Mouse (Mus musculus): ENCODE data around the gene Anxa7. TPM values are rescaled to one million over a fixed set of nuclear protein-coding genes. Genes with fewer than 3 reads are reported as not detected.

The Anxa7 gene
- polyA plus RNA-seq, 1 experiment from 2014 or later: 30.0 TPM

GRCm38 (mm10) chr14:20452929-20453328 lies 27.0 kb downstream of the Anxa7 start:
- no peak overlapping the region for H3K27ac ChIP-seq (replicated peaks; ENCODE audit: low read depth, low read length)
- WGBS: 89% methylated on average over 5 of the region's 5 CpGs
- no peak overlapping the region for H3K9ac ChIP-seq (replicated peaks; ENCODE audit: low read length)
- H3K4me2 ChIP-seq (ENCODE audit: low read depth, low read length): no peak overlapping the region
- no peaks in the 10 kb centered on the region for H3K36me3 ChIP-seq (replicated peaks; ENCODE audit: control insufficient read depth, insufficient read depth, low read depth, low read length)
- no peak overlapping the region for H3K4me3 ChIP-seq (ENCODE audit: low read depth, low read length)
- no peaks in the 10 kb centered on the region for H3K4me1 ChIP-seq (ENCODE audit: control insufficient read depth, insufficient read depth, low read length)
- ATAC-seq (replicated peaks; ENCODE audit: insufficient number of reproducible peaks, low FRiP score, low TSS enrichment, low read depth) (no peak), DNase-seq (ENCODE audit: low spot score) (no peak)
- no peaks in the 10 kb centered on the region for H3K9me3 ChIP-seq (replicated peaks; ENCODE audit: control insufficient read depth, low read length)
- H3K27me3 ChIP-seq (ENCODE audit: control insufficient read depth, insufficient read depth, low read length): no peaks in the 10 kb centered on the region

GRCm38 (mm10) chr14:20451765-20452331 lies 28.1 kb downstream of the Anxa7 start, which contains the start of gene Cfap70:
TSS of gene Cfap70 (minus strand) at chr14:20452226.
- DNase-seq (ENCODE audit: low spot score) (peak; percentile 82), ATAC-seq (replicated peaks; ENCODE audit: insufficient number of reproducible peaks, low FRiP score, low TSS enrichment, low read depth) (no peak)
- Histone ChIP-seq H3K4me2 (ENCODE audit: low read depth, low read length) (peak within 1 kb of the TSS; percentile 59), H3K27ac (replicated peaks; ENCODE audit: low read depth, low read length) (no peak within 1 kb of the TSS), H3K4me3 (ENCODE audit: low read depth, low read length) (peak within 1 kb of the TSS; percentile 29), H3K36me3 (replicated peaks; ENCODE audit: control insufficient read depth, insufficient read depth, low read depth, low read length) (no peaks in the 10 kb centered on the region), H3K4me1 (ENCODE audit: control insufficient read depth, insufficient read depth, low read length) (no peaks in the 10 kb centered on the region), H3K9ac (replicated peaks; ENCODE audit: low read length) (peak within 1 kb of the TSS; percentile 33), H3K9me3 (replicated peaks; ENCODE audit: control insufficient read depth, low read length) (no peaks in the 10 kb centered on the region), H3K27me3 (ENCODE audit: control insufficient read depth, insufficient read depth, low read length) (no peaks in the 10 kb centered on the region)
- 3% methylated on average over 15 of the region's 15 CpGs for WGBS

DNA sequence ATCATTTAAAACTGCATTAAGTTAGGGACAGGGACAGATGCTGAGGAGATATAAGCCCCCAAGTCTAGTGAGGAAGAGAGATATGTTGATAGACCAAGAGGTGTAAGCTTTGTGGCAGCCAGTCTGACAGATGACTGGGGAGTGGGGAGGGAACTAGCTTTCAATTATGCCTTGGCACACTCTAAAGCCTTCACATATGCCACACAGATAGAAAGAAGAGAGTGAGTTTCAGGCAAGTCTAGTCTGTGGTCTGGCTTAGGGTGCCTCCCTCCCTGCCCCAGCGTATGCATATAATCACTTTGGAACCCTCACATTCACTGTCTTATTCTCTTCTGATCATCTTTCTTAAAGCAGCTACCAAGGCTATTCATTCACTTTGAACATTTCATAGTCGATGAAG lies 28.6 kb downstream of the Anxa7 start:
- no peaks in the 10 kb centered on the region for H3K4me1 ChIP-seq (ENCODE audit: control insufficient read depth, insufficient read depth, low read length)
- H3K36me3 ChIP-seq (replicated peaks; ENCODE audit: control insufficient read depth, insufficient read depth, low read depth, low read length): no peaks in the 10 kb centered on the region
- no peak for ATAC-seq (replicated peaks; ENCODE audit: insufficient number of reproducible peaks, low FRiP score, low TSS enrichment, low read depth)
- H3K9ac ChIP-seq (replicated peaks; ENCODE audit: low read length): peak overlapping the region; percentile 33; the same call in 1 of the 2 replicates
- 10% methylated on average over 2 of the region's 2 CpGs for WGBS
- H3K4me2 ChIP-seq (ENCODE audit: low read depth, low read length): peak overlapping the region; percentile 59
- no peak for DNase-seq (ENCODE audit: low spot score)
- H3K4me3 ChIP-seq (ENCODE audit: low read depth, low read length): peak overlapping the region; percentile 29
- H3K9me3 ChIP-seq (replicated peaks; ENCODE audit: control insufficient read depth, low read length): no peaks in the 10 kb centered on the region
- no peaks in the 10 kb centered on the region for H3K27me3 ChIP-seq (ENCODE audit: control insufficient read depth, insufficient read depth, low read length)
- H3K27ac ChIP-seq (replicated peaks; ENCODE audit: low read depth, low read length): no peak overlapping the region

GRCm38 (mm10) chr14:20447209-20447608 lies 32.7 kb downstream of the Anxa7 start:
- Histone ChIP-seq H3K4me3 (ENCODE audit: low read depth, low read length) (no peak overlapping the region), H3K4me1 (ENCODE audit: control insufficient read depth, insufficient read depth, low read length) (no peaks in the 10 kb centered on the region), H3K9me3 (replicated peaks; ENCODE audit: control insufficient read depth, low read length) (no peaks in the 10 kb centered on the region), H3K9ac (replicated peaks; ENCODE audit: low read length) (no peak overlapping the region), H3K27ac (replicated peaks; ENCODE audit: low read depth, low read length) (no peak overlapping the region), H3K4me2 (ENCODE audit: low read depth, low read length) (no peak overlapping the region), H3K27me3 (ENCODE audit: control insufficient read depth, insufficient read depth, low read length) (no peaks in the 10 kb centered on the region), H3K36me3 (replicated peaks; ENCODE audit: control insufficient read depth, insufficient read depth, low read depth, low read length) (no peaks in the 10 kb centered on the region)
- DNase-seq (ENCODE audit: low spot score): no peak
- ATAC-seq (replicated peaks; ENCODE audit: insufficient number of reproducible peaks, low FRiP score, low TSS enrichment, low read depth): no peak
- WGBS: 66% methylated on average over 12 of the region's 12 CpGs

DNA sequence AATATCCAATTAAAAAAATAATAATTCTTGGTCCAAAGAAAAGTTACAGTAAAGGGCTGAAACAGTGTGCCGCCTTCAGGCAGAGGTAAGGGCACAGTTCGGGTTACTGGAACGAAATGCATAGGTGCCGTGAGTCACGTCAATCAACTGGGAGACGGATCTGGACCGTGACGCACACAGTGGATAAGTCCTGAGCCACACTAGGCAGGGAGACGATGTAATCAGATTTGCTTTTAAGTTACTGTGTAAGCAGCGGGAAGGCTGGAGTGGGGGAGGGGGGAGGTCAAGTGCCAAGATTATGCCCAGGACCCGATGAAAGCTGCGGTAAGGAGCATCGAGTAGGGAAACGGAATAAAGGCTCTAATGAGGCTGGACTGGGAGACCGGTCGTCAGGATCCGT lies 37.7 kb downstream of the Anxa7 start:
- H3K36me3 ChIP-seq (replicated peaks; ENCODE audit: control insufficient read depth, insufficient read depth, low read depth, low read length): no peaks in the 10 kb centered on the region

GRCm38 (mm10) chr14:20436976-20437375 lies 43.0 kb downstream of the Anxa7 start:
- Histone ChIP-seq H3K9me3 (replicated peaks; ENCODE audit: control insufficient read depth, low read length) (no peaks in the 10 kb centered on the region), H3K4me2 (ENCODE audit: low read depth, low read length) (no peak overlapping the region), H3K4me1 (ENCODE audit: control insufficient read depth, insufficient read depth, low read length) (no peaks in the 10 kb centered on the region), H3K9ac (replicated peaks; ENCODE audit: low read length) (no peak overlapping the region), H3K27me3 (ENCODE audit: control insufficient read depth, insufficient read depth, low read length) (no peaks in the 10 kb centered on the region), H3K4me3 (ENCODE audit: low read depth, low read length) (no peak overlapping the region), H3K27ac (replicated peaks; ENCODE audit: low read depth, low read length) (no peak overlapping the region), H3K36me3 (replicated peaks; ENCODE audit: control insufficient read depth, insufficient read depth, low read depth, low read length) (no peaks in the 10 kb centered on the region)
- ATAC-seq (replicated peaks; ENCODE audit: insufficient number of reproducible peaks, low FRiP score, low TSS enrichment, low read depth): no peak
- no peak for DNase-seq (ENCODE audit: low spot score)
- WGBS: 73% methylated on average over 6 of the region's 6 CpGs

More for the DNA sequence above, 37.7 kb downstream of the Anxa7 start:
- H3K27me3 ChIP-seq (ENCODE audit: control insufficient read depth, insufficient read depth, low read length): no peaks in the 10 kb centered on the region
- H3K4me1 ChIP-seq (ENCODE audit: control insufficient read depth, insufficient read depth, low read length): no peaks in the 10 kb centered on the region
- H3K27ac ChIP-seq (replicated peaks; ENCODE audit: low read depth, low read length): no peak overlapping the region
- H3K4me3 ChIP-seq (ENCODE audit: low read depth, low read length): no peak overlapping the region
- no peak for ATAC-seq (replicated peaks; ENCODE audit: insufficient number of reproducible peaks, low FRiP score, low TSS enrichment, low read depth)
- H3K9ac ChIP-seq (replicated peaks; ENCODE audit: low read length): no peak overlapping the region
- DNase-seq (ENCODE audit: low spot score): peak; percentile 7
- WGBS: 60% methylated on average over 17 of the region's 17 CpGs
- no peak overlapping the region for H3K4me2 ChIP-seq (ENCODE audit: low read depth, low read length)
- H3K9me3 ChIP-seq (replicated peaks; ENCODE audit: control insufficient read depth, low read length): no peaks in the 10 kb centered on the region

- Histone ChIP-seq H3K27ac (replicated peaks; ENCODE audit: low read depth, low read length) (no peak overlapping the region), H3K36me3 (replicated peaks; ENCODE audit: control insufficient read depth, insufficient read depth, low read depth, low read length) (no peaks in the 10 kb centered on the region), H3K9ac (replicated peaks; ENCODE audit: low read length) (no peak overlapping the region), H3K4me1 (ENCODE audit: control insufficient read depth, insufficient read depth, low read length) (no peaks in the 10 kb centered on the region), H3K4me3 (ENCODE audit: low read depth, low read length) (no peak overlapping the region), H3K4me2 (ENCODE audit: low read depth, low read length) (no peak overlapping the region), H3K9me3 (replicated peaks; ENCODE audit: control insufficient read depth, low read length) (no peaks in the 10 kb centered on the region), H3K27me3 (ENCODE audit: control insufficient read depth, insufficient read depth, low read length) (no peaks in the 10 kb centered on the region)
- ATAC-seq (replicated peaks; ENCODE audit: insufficient number of reproducible peaks, low FRiP score, low TSS enrichment, low read depth) (no peak), DNase-seq (ENCODE audit: low spot score) (no peak)
- 86% methylated on average over 4 of the region's 4 CpGs for WGBS
Observed at GRCm38 (mm10) chr14:20432420-20432819, 47.5 kb downstream of the Anxa7 start.

- no peak for ATAC-seq (replicated peaks; ENCODE audit: insufficient number of reproducible peaks, low FRiP score, low TSS enrichment, low read depth)
- Histone ChIP-seq H3K27me3 (ENCODE audit: control insufficient read depth, insufficient read depth, low read length) (no peaks in the 10 kb centered on the region), H3K4me3 (ENCODE audit: low read depth, low read length) (no peak overlapping the region)
Observed at GRCm38 (mm10) chr14:20431726-20432125, 48.2 kb downstream of the Anxa7 start.

More at GRCm38 (mm10) chr14:20431726-20432125, 48.2 kb downstream of the Anxa7 start:
- Histone ChIP-seq H3K9ac (replicated peaks; ENCODE audit: low read length) (no peak overlapping the region), H3K4me2 (ENCODE audit: low read depth, low read length) (no peak overlapping the region), H3K36me3 (replicated peaks; ENCODE audit: control insufficient read depth, insufficient read depth, low read depth, low read length) (no peaks in the 10 kb centered on the region), H3K9me3 (replicated peaks; ENCODE audit: control insufficient read depth, low read length) (no peaks in the 10 kb centered on the region), H3K27ac (replicated peaks; ENCODE audit: low read depth, low read length) (no peak overlapping the region), H3K4me1 (ENCODE audit: control insufficient read depth, insufficient read depth, low read length) (no peaks in the 10 kb centered on the region)
- no peak for DNase-seq (ENCODE audit: low spot score)
- WGBS: 80% methylated on average over 6 of the region's 6 CpGs

Data from embryonic facial prominence, embryonic 11.5 days (tissue).